Comparison of ENCODE assay signal across 13 mouse cellular contexts in genomic region chr10:83356416-83356815, GRCm38 (mm10). TPM values are rescaled to one million over a fixed set of nuclear protein-coding genes. Genes with fewer than 3 reads are reported as not detected.
"Had no signal": no experiment of that assay in that cellular context is flagged by ENCODE, and none has a peak within 500 bp of the region (broad histone marks: within the 10 kb centered on the region; RNA-seq: fewer than 3 reads in every experiment).

No protein-coding gene starts in this region.

- DNase-seq: left cerebral cortex, postnatal 4 days; liver; liver, embryonic 13.5 days; liver, postnatal 0 days; lung, adult 18-20 months; lung, adult 2 months; lung, embryonic 14.5 days; lung, postnatal 10 days; lung, postnatal 14 days; lung, postnatal 36 days; lung, postnatal 4 days; midbrain, embryonic 14.5 days had no signal

RNA-seq across cellular contexts. Expression of gene Slc41a2, which starts 18.7 kb away (rescaled TPM):
- polyA plus RNA-seq: liver, embryonic 16.5 days had no signal
